Mouse (Mus musculus): ENCODE results near the gene Galntl6.
"Not testable (repeated sequence)": the region's sequence is repeated elsewhere in the genome, so short reads cannot be mapped to it uniquely, and the experiment has no call there.

Galntl6 gene

GRCm38 (mm10) chr8:58604751-58605150 lies 307.7 kb downstream of the Galntl6 start:
- DNase-seq (ENCODE audit: low read depth): no peak

- no peak for DNase-seq (ENCODE audit: low read depth)
Observed at GRCm38 (mm10) chr8:58597834-58598233, 314.6 kb downstream of the Galntl6 start.

GRCm38 (mm10) chr8:58575346-58575745 lies 337.1 kb downstream of the Galntl6 start:
- no peak for DNase-seq (ENCODE audit: low read depth)

- DNase-seq (ENCODE audit: low read depth): no peak
Observed at GRCm38 (mm10) chr8:58568086-58568485, 344.4 kb downstream of the Galntl6 start.

GRCm38 (mm10) chr8:58566115-58566514 lies 346.3 kb downstream of the Galntl6 start:
- DNase-seq (ENCODE audit: low read depth): no peak

GRCm38 (mm10) chr8:58535781-58536180 lies 376.7 kb downstream of the Galntl6 start:
- DNase-seq (ENCODE audit: low read depth): no peak

- no peak for DNase-seq (ENCODE audit: low read depth)
Observed at GRCm38 (mm10) chr8:58534631-58535030, 377.8 kb downstream of the Galntl6 start.

- no peak for DNase-seq (ENCODE audit: low read depth)
Observed at GRCm38 (mm10) chr8:58523443-58523842, 389.0 kb downstream of the Galntl6 start.

GRCm38 (mm10) chr8:58521932-58522331 lies 390.5 kb downstream of the Galntl6 start:
- no peak for DNase-seq (ENCODE audit: low read depth)

GRCm38 (mm10) chr8:58510516-58510915 lies 401.9 kb downstream of the Galntl6 start:
- no peak for DNase-seq (ENCODE audit: low read depth)

GRCm38 (mm10) chr8:58509051-58509450 lies 403.4 kb downstream of the Galntl6 start:
- DNase-seq (ENCODE audit: low read depth): no peak

GRCm38 (mm10) chr8:58487099-58487498 lies 425.3 kb downstream of the Galntl6 start:
- no peak for DNase-seq (ENCODE audit: low read depth)

- not testable (repeated sequence) for DNase-seq (ENCODE audit: low read depth)
Observed at GRCm38 (mm10) chr8:58463342-58463741, 449.1 kb downstream of the Galntl6 start.

GRCm38 (mm10) chr8:58442696-58443095 lies 469.7 kb downstream of the Galntl6 start:
- DNase-seq (ENCODE audit: low read depth): no peak

- DNase-seq (ENCODE audit: low read depth): no peak
Observed at GRCm38 (mm10) chr8:58418481-58418880, 494.0 kb downstream of the Galntl6 start.

GRCm38 (mm10) chr8:58417551-58417950 lies 494.9 kb downstream of the Galntl6 start:
- DNase-seq (ENCODE audit: low read depth): no peak

GRCm38 (mm10) chr8:58396500-58396899 lies 515.9 kb downstream of the Galntl6 start:
- DNase-seq (ENCODE audit: low read depth): no peak

GRCm38 (mm10) chr8:58395879-58396278 lies 516.6 kb downstream of the Galntl6 start:
- DNase-seq (ENCODE audit: low read depth): no peak

- no peak for DNase-seq (ENCODE audit: low read depth)
Observed at GRCm38 (mm10) chr8:58372389-58372788, 540.1 kb downstream of the Galntl6 start.

- DNase-seq (ENCODE audit: low read depth): no peak
Observed at GRCm38 (mm10) chr8:58371979-58372378, 540.5 kb downstream of the Galntl6 start.

GRCm38 (mm10) chr8:58331151-58331550 lies 581.3 kb downstream of the Galntl6 start:
- no peak for DNase-seq (ENCODE audit: low read depth)

- DNase-seq (ENCODE audit: low read depth): no peak
Observed at GRCm38 (mm10) chr8:58313482-58313881, 599.0 kb downstream of the Galntl6 start.

- no peak for DNase-seq (ENCODE audit: low read depth)
Observed at GRCm38 (mm10) chr8:58291487-58291886, 621.0 kb downstream of the Galntl6 start.

GRCm38 (mm10) chr8:58290080-58290479 lies 622.4 kb downstream of the Galntl6 start:
- DNase-seq (ENCODE audit: low read depth): no peak

GRCm38 (mm10) chr8:58265485-58265884 lies 647.0 kb downstream of the Galntl6 start:
- DNase-seq (ENCODE audit: low read depth): no peak
